Mouse (Mus musculus): ENCODE measurements at regions not wholly inside any gene's neighbourhood (a gene's known extent, or its start where the extent isn't known, plus 50 kb on each side); places are given as distances from the start of the nearest gene placed in this dataset.

- DNase-seq (ENCODE audit: low read depth, low spot score) = no peak
Observed at GRCm38 (mm10) chr5:148776796-148777659, 152.1 kb downstream of the Katnal1 start.

GRCm38 (mm10) chr5:148775232-148775631 lies 153.9 kb downstream of the Katnal1 start:
- peak; percentile 56 for DNase-seq (ENCODE audit: low read depth, low spot score)

GRCm38 (mm10) chr5:148774446-148774845 lies 154.7 kb downstream of the Katnal1 start:
- DNase-seq (ENCODE audit: low read depth, low spot score) = no peak

- peak; percentile 69 for DNase-seq (ENCODE audit: low read depth, low spot score)
Observed at GRCm38 (mm10) chr5:148769452-148769851, 159.7 kb downstream of the Katnal1 start.

- DNase-seq (ENCODE audit: low read depth, low spot score) = no peak
Observed at GRCm38 (mm10) chr5:148768346-148768745, 160.8 kb downstream of the Katnal1 start.

- DNase-seq (ENCODE audit: low read depth, low spot score) = no peak
Observed at GRCm38 (mm10) chr5:148765993-148766392, 163.1 kb downstream of the Katnal1 start.

GRCm38 (mm10) chr5:148760108-148760507 lies 169.0 kb downstream of the Katnal1 start:
- DNase-seq (ENCODE audit: low read depth, low spot score) = no peak

DNA sequence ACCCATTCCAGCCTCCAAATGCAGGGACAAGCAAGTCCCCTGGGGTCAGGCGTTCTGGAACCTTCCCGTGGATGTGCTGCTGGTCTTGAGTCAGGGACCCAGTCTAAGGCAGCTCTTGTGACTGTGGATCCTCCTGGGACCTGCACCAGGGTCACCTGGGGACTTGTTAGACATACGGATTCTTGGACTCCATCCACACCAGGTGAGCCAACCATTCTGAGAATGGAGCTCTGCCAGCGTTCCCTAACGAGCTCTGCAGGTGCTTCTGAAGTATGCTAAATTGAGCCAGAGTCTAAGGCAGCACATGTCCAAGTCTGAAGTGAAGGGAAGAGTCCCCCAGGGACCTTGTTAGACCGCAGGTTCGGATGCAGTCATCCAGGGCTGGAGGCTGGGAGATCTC lies 170.3 kb downstream of the Katnal1 start:
- DNase-seq (ENCODE audit: low read depth, low spot score) = no peak

DNA sequence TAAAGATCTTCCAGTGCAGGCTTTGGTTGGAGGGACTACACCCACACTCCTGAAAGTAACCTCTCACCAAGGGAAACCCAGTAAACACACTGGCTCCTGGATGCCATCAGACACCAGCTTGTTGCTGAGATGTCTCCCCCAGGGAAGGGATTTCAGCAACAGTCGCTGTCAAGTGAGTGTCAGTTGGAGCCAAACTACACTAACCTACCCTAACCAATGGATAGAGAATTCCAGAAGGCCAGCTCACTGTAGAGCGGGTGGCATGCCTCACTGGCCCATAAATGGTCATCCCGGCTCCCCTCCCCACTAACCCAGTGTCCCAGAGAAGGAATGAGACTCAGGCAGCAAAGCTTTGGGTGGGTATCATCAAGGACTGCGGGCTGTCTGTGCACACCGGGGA lies 171.4 kb downstream of the Katnal1 start:
- DNase-seq (ENCODE audit: low read depth, low spot score) = no peak

DNA sequence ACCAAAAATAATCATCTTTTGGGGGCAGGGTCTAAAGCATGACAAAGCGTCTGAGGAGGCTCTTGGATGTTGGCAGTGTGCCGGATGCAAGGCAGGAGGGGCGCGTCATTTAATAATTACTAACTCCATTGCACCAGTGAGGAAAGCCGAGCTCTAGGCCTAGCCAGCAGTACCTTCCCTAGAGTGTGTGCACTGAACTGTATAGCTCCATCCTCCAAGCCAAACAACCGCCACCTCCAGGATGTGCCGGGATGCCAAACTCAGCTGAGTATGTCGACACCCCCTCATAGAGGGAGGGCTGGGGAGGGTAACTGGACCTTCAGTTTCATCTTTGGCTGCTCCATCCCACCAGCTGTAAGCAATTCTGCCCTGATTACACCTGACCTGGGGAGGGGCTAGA lies 171.9 kb downstream of the Katnal1 start:
- no peak for DNase-seq (ENCODE audit: low read depth, low spot score)

DNA sequence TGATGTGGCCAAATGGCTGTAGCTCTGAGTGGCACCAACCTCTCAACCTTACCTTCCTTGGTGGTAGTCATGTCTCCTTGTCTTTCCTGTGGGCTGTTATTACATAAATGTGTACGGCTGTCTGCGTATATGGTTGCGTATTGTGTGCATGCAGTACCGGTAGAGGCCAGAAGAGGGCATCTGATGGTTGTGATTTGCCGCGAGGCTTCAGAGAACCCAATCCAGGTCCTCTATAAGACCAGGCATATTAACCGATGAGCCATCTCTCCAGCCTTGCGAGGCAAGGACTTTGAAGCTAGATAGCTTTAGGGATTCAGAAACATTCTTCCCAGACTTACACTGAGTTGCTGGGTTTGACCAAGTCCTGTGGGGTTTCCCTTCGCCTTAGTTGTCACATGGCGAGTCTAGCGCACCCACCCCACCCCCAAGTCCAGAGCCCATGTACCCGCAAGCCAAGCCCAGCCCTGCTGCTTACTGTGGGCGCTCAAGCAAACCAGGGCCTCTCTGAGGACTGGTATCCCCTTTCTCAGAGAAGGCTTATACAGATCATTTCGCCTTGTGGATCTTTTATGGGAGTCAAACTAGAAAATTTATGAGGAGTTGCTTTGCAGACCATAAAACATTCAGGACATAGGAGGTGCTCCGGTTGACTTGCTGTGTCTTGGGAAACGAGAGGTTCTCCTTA lies 172.7 kb downstream of the Katnal1 start:
- DNase-seq (ENCODE audit: low read depth, low spot score) = peak; percentile 12

DNA sequence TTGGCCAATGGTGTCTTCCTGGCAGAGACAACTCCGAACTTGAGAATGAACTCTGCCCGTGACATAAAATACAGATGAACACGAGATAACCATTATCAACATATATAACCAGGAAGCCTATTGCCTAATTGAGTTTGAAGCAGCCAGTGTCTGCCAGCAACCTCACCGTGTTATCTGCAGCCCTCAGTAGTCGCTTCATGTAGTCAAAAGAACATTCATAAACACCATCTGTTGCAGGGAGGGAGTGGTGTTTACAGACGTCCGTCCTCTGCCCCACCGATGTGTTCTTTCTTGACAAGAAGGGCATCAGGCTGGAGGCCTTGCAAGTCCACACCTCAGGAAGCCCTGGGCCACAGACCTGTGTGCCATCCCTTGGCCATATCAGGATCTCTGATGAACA lies 173.3 kb downstream of the Katnal1 start:
- DNase-seq (ENCODE audit: low read depth, low spot score) = no peak

DNA sequence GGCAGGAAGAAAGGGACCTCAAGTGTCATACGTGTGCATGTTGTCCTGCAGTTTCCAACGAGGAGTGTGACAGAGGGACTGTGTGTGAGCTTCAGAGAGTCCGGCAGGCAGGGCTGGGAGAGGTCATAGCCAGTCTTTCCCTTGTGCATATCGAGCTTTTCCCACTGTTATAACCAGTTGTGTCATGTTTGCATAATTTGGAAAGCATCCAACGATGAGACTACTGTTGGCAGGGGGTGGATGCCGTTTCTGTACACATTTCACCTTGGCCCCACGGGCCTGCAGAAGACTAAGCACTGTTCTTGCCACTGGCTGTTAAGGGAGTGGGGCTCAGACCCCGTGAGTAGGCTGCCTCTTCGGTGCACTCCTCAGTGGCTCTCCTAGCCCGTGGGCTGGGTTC lies 174.2 kb downstream of the Katnal1 start:
- DNase-seq (ENCODE audit: low read depth, low spot score) = no peak

GRCm38 (mm10) chr5:148754363-148754762 lies 174.8 kb downstream of the Katnal1 start:
- DNase-seq (ENCODE audit: low read depth, low spot score) = no peak

- no peak for DNase-seq (ENCODE audit: low read depth, low spot score)
Observed at GRCm38 (mm10) chr5:148753457-148753856, 175.7 kb downstream of the Katnal1 start.

DNA sequence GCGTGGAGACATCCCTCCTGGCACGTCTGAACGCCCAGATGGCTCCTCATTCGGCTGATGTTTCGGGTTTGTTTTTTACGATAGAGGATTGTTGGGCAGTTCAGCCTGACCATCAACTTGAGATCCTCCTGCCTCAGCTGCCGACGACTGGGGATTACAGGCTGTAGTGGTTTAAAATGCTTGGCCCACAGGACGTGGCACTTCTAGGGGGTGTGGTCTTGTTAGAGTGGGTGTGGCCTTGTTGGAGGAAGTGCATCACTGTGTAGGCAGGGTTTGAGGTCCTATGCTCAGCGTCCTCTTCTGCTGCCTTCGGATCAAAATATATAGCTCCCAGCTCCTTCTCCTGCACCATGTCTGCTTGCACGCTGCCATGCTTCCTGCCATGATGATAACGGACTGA lies 177.1 kb downstream of the Katnal1 start:
- DNase-seq (ENCODE audit: low read depth, low spot score) = no peak

DNA sequence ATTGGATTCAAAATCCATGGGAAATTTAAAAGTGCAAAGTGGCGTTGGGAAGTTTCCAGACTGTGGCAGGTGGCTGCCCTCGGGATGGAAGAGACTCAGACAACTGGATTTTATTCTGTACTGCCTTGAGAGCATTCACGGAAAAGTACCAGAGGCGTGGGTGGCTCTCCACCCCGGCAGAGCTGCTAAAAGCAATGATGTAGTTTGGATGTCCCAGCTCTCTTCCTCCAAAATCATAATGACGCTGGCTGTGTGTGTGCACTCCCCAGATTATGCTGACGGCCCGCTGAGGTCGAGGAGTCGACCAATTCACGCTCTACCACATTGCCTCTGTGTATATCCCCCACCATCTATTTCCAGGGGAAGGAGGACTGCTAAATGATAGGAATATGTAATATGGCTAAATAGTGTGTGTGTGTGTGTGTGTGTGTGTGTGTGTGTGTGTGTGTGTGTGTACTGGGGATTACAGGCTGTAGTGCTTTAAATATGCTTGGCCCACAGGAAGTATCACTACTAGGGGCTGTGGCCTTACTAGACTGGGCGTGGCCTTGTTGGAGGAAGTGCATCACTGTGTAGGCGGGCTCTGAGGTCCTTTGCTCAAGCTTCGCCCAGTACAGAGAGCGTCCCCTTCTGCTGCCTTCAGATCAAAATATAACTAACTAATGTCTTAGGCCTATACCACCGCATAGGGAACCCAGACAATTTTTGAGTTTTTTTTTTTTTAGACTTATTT lies 179.0 kb downstream of the Katnal1 start:
- peak; percentile 29 for DNase-seq (ENCODE audit: low read depth, low spot score)

DNA sequence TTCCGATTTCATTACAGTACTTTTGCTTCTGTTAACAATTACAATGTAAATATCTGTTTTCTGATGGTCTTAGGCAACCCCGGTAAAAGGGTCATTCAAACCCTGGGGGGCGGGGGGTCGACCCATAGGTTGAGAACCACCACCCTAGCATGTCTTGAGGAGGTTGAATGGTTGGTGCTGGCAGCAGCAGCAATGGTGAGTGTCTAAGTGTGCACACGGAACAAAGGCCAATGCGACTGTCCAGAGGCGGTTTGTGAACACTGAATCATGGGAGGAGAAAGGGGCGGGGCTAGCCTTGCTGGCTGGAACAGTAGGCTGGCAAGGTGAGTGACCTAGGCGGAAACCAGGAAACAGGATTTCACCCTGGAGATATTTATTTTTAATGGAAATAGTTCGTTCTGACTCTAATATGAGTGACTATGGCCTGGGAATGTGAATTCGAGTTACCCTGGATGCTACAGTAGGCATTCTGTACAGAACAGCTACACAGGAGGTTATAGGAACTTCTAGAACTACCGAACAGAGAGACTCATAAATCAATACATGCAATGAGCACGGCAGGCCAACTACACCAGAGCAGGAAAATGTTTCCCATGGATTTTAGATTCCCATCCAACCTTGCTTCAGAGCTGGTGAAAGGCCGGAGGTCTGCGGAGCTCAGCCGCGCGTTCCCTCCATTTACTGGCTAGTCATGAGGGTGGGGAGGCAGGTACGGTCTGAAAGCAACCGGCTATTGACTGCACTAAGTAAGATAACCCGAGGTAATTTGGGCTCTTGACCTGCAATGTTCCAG lies 181.0 kb downstream of the Katnal1 start:
- no peak for DNase-seq (ENCODE audit: low read depth, low spot score)

DNA sequence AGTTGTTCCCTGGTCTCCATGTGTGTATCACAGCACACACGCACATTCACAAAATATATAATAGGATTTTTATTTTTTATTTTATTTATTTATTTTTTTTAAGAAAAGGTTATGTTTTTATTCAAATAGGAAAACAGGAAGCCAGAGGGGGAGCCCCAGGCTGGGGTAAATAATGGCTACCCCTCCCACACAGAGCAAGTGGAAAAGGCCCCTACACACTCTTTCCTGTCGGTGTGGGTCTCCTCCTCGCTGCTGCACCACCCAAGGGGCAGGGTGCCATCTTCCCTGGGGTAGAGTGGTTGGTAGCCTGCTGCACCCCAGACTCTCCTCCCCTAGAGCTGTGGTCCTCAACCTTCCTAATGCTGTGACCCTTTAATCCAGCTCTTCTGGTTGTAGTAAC lies 181.6 kb downstream of the Katnal1 start:
- DNase-seq (ENCODE audit: low read depth, low spot score) = peak; percentile 15

DNA sequence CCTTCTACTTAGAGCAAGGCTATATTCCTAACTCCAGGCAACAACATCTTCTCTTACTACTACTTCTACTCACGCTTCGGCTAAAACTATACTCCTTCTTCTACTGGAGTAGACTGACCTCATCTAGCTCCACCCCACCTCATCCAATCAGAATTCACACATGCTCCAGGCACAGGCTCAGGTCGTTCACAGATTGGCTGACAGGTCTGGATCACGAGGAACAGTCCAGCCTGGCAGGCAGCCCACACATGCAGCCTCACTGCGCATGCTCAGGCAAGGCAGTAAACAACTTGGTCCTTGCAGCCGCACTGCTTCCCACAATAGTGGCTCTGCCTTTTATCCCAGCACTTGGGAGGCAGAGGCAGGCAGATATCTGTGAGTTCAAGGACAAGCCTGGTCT lies 182.4 kb downstream of the Katnal1 start:
- peak; percentile 73 for DNase-seq (ENCODE audit: low read depth, low spot score)

DNA sequence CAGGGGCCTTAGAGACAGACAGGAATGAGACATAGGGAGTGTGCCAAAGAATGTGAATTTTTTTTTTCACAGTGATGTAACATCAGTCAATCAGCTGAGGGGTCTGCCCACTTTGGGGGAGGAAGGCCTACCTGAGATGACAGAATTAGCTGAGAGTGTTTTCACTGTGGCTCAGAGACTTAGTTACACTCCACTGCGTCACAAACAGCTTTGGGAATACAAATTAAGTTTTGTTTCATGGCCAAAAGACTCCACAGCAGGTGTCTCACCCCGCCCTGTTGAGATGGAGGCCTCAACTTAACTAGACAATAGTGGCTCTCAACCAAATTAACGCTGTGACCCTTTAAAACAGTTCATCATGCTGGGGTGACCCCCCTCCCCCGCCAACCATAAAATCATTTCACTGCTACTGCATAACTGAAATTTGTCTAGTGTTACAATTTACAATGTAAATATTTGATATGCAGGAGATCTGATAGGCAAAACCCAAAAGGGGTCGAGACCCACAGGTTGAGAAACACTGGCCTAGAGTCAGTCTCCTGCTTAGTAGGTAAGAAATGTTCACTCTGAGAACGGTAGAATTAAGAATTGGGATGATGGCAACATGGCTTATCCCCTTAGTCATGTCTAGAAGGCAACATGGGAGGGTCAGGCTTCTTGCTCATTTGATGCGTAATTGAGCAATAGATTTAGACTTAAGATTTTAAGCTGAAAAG lies 184.3 kb downstream of the Katnal1 start:
- no peak for DNase-seq (ENCODE audit: low read depth, low spot score)

Measured in CD4-positive helper T cell, adult 2 months (primary cell).